9 mouse cellular contexts compared by ENCODE assay signal in genomic region chr5:113209401-113209750, GRCm38 (mm10). TPM values are rescaled to one million over a fixed set of nuclear protein-coding genes. Genes with fewer than 3 reads are reported as not detected.
DNase-seq lines count a peak whose midpoint lies in the region; ATAC-seq and TF ChIP-seq lines count a peak whose summit lies in the region.
"Had no signal": no experiment of that assay in that cellular context is flagged by ENCODE, and none has a peak within 500 bp of the region (broad histone marks: within the 10 kb centered on the region; RNA-seq: fewer than 3 reads in every experiment).

No protein-coding gene starts in this region.

- peak; percentile 4; the same call in 1 of the 2 replicates for ATAC-seq in forebrain, embryonic 13.5 days
- ATAC-seq: activated CD4-positive, CD25-positive, alpha-beta regulatory T cell, adult 4 months had no signal

- peak overlapping the region; percentile 78 for H3K27ac ChIP-seq in forebrain, embryonic 13.5 days
- peak overlapping the region; percentile 47; the same call in 1 of the 2 replicates for H3K27ac ChIP-seq in limb, embryonic 10.5 days
- peak overlapping the region; percentile 58 for H3K27ac ChIP-seq in small intestine, adult 2 months (ENCODE audit: insufficient read depth, low read depth, low read length)

- TF ChIP-seq POLR2A in lung, adult 2 months (IDR thresholded peaks at IDR 0.05; ENCODE audit: borderline replicate concordance, extremely low read depth, low read depth, low read length), result peak; percentile 22; the same call in 1 of the 2 replicates
- TF ChIP-seq POLR2A in small intestine, adult 2 months (IDR thresholded peaks at IDR 0.05; ENCODE audit: low read depth, low read length), result no peak

- DNase-seq in lung, adult 2 months, result no peak
- DNase-seq in lung, postnatal 4 days, result no peak
- no peak for DNase-seq in limb, embryonic 10.5 days (ENCODE audit: low spot score)
- no peak for DNase-seq in embryo, embryonic 10 days (ENCODE audit: low spot score)
- no peak for DNase-seq in adrenal gland, adult (ENCODE audit: inconsistent age in 2 of 2, low spot score in 1 of 2)

- no peaks in the 10 kb centered on the region for H3K9me3 ChIP-seq in forebrain, embryonic 13.5 days (replicated peaks)
- H3K9me3 ChIP-seq in limb, embryonic 10.5 days (replicated peaks), result no peaks in the 10 kb centered on the region

- no peaks in the 10 kb centered on the region for H3K27me3 ChIP-seq in forebrain, embryonic 13.5 days
- no peaks in the 10 kb centered on the region for H3K27me3 ChIP-seq in limb, embryonic 10.5 days (ENCODE audit: low read depth, poor library complexity, severe bottlenecking)
- no peaks in the 10 kb centered on the region for H3K27me3 ChIP-seq in small intestine, adult 2 months (ENCODE audit: control insufficient read depth, insufficient read depth, low read length)

- H3K36me3 ChIP-seq in forebrain, embryonic 13.5 days (ENCODE audit: poor library complexity, severe bottlenecking), result no peaks in the 10 kb centered on the region
- H3K36me3 ChIP-seq in limb, embryonic 10.5 days, result no peaks in the 10 kb centered on the region
- H3K36me3 ChIP-seq in small intestine, adult 2 months (ENCODE audit: control insufficient read depth, insufficient read depth, low read length), result peaks cover 32% of the 10 kb centered on the region

- H3K9ac ChIP-seq in forebrain, embryonic 13.5 days, result 0 out of 2 replicates have a peak overlapping the region, but pooled peaks have one; percentile 14

- peak overlapping the region; percentile 25; the same call in 1 of the 2 replicates for H3K4me2 ChIP-seq in forebrain, embryonic 13.5 days

- no peak overlapping the region for H3K4me3 ChIP-seq in lung, adult 2 months (replicated peaks; ENCODE audit: extremely low read depth, low read depth, low read length)
- no peak overlapping the region for H3K4me3 ChIP-seq in forebrain, embryonic 13.5 days
- H3K4me3 ChIP-seq in limb, embryonic 10.5 days, result no peak overlapping the region
- H3K4me3 ChIP-seq in small intestine, adult 2 months (ENCODE audit: low read depth, low read length), result no peak overlapping the region
- H3K4me3 ChIP-seq: erythroblast, embryonic 14.5 days had no signal

- H3K4me1 ChIP-seq in lung, adult 2 months (ENCODE audit: control insufficient read depth, insufficient read depth, low read length), result peaks cover 39% of the 10 kb centered on the region
- H3K4me1 ChIP-seq in forebrain, embryonic 13.5 days, result peaks cover 23% of the 10 kb centered on the region
- peaks cover 41% of the 10 kb centered on the region for H3K4me1 ChIP-seq in limb, embryonic 10.5 days
- H3K4me1 ChIP-seq in small intestine, adult 2 months (ENCODE audit: control insufficient read depth, insufficient read depth, insufficient read length, low read length), result peaks cover 53% of the 10 kb centered on the region

- TF ChIP-seq CTCF in lung, adult 2 months (IDR thresholded peaks at IDR 0.05; ENCODE audit: insufficient read depth, low read length), result no peak
- no peak for TF ChIP-seq CTCF in small intestine, adult 2 months (IDR thresholded peaks at IDR 0.05; ENCODE audit: extremely low read depth, insufficient read length, insufficient replicate concordance, low read depth, low read length)

- WGBS in lung, adult 2 months, result 35% methylated on average over 11 of the region's 11 CpGs
- 56% methylated on average over 11 of the region's 11 CpGs for WGBS in forebrain, embryonic 13.5 days
- WGBS in limb, embryonic 10.5 days, result 49% methylated on average over 11 of the region's 11 CpGs
- 55% methylated on average over 11 of the region's 11 CpGs for WGBS in small intestine, adult 2 months

RNA-seq across cellular contexts. Expression of gene 2900026A02Rik, which starts 11.7 kb away (rescaled TPM):
- polyA plus RNA-seq in lung, adult 2 months (2012; rRNA removed), result 29.0 and 32.0 TPM in 2 replicates
- polyA plus RNA-seq in forebrain, embryonic 13.5 days (2015; fragmentation: Nextera tagmentation; extraction: Ambion mirVana), result 4.3 and 5.1 TPM in 2 replicates
- polyA plus RNA-seq in limb, embryonic 10.5 days (2016; fragmentation: Nextera tagmentation; extraction: Ambion mirVana), result 2.5 and 2.9 TPM in 2 replicates
- 24.2 and 70.8 TPM in 2 replicates for polyA plus RNA-seq in small intestine, adult 2 months (2012; rRNA removed)

RNA-seq across cellular contexts. Expression of gene Tmem211, which starts 17.3 kb away (rescaled TPM):
- 0.08 TPM in 1 of 2 replicates, not detected in the other for polyA plus RNA-seq in lung, adult 2 months (2012; rRNA removed)
- not detected in 2 replicates for polyA plus RNA-seq in forebrain, embryonic 13.5 days (2015; fragmentation: Nextera tagmentation; extraction: Ambion mirVana)
- not detected in 2 replicates for polyA plus RNA-seq in limb, embryonic 10.5 days (2016; fragmentation: Nextera tagmentation; extraction: Ambion mirVana)
- polyA plus RNA-seq in small intestine, adult 2 months (2012; rRNA removed), result not detected in 2 replicates
- polyA plus RNA-seq: activated CD4-positive, CD25-positive, alpha-beta regulatory T cell, adult 4 months; erythroblast, embryonic 14.5 days had no signal
